Mouse (Mus musculus) megakaryocyte progenitor cell, adult 5-6 weeks (primary cell): ENCODE measurements around the gene Cd52. TPM values are rescaled to one million over a fixed set of nuclear protein-coding genes. Genes with fewer than 3 reads are reported as not detected.

Source experiments
- ATAC-seq: replicated peaks from 2 replicates; pipeline ENCODE4 v1.8.0; 2016; ENCODE audit warnings: mild to moderate bottlenecking, moderate TSS enrichment, inconsistent platforms; ENCODE audit not compliant: poor library complexity
- total RNA-seq, 2 experiments: library from RNA; stranded (forward) in 1 of 2; stranded (reverse) in 1 of 2; fragments of 157-497, 149-512 nt in 1 of 2; fragments of 200-1000 nt in 1 of 2; gene quantifications; 2 replicates each; pipeline versions ENCODE4 v1.2.3 to v1.2.4; 2015 to 2017

The Cd52 gene
- total RNA-seq, 2 experiments from 2014 or later: 291 to 505 TPM

DNA sequence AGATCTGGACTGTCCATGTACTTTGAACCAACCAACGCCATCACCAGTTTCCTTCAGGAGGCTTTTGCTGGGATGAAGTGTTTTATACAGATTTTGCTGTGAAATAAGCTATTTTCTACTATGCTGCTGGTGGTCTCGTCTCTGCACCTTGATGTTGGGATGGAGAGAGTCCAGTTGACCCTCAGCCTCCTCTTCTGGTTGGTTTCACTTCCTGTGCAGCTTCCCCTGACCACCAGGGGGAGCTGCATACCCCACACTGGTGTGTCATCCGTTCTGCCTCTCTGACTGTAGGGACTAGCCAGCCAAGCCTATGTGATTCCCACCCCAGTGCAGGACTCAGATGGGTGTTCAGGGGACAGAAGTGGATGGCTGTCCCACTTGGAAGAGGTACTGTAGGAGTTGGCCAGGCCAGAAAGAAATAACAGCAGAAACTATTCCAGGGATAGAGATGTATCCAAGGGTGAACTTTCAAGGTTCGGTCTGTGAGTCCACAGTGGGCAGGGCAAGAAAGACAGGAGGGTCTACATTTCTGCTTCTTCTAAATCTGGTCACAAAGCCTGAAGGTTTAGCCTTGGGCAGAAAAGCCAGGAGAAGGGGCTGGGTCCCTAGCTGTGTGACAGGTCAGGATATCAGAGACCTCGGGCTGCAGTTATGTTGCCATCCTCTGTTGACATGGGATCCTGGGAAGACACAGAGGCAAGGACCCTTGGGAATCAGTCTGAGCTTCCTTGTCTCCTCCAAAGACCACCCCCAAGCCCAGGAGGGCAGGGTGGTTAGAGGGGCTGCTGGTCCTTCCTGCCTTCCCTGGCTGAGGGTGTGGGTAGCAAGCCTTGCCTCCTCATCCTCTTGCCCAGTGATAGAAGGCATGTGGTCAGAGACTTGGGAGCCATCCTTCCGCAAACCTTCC lies 2.2 kb downstream of the Cd52 start:
- ATAC-seq: peak; percentile 68

DNA sequence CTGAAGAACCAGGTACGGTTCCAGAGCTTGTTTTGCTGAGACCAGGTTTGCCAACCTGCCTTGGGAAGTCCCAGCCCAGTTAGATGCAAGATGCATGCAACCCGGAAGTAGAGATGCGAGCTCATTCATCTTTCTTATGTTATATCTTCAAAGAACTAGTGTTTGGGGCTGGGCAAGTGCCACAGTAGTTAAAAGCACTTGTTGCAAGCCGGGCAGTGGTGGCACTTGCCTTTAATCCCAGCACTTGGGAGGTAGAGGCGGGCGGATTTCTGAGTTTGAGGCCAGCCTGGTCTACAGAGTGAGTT lies 3.7 kb downstream of the Cd52 start:
- no peak for ATAC-seq

DNA sequence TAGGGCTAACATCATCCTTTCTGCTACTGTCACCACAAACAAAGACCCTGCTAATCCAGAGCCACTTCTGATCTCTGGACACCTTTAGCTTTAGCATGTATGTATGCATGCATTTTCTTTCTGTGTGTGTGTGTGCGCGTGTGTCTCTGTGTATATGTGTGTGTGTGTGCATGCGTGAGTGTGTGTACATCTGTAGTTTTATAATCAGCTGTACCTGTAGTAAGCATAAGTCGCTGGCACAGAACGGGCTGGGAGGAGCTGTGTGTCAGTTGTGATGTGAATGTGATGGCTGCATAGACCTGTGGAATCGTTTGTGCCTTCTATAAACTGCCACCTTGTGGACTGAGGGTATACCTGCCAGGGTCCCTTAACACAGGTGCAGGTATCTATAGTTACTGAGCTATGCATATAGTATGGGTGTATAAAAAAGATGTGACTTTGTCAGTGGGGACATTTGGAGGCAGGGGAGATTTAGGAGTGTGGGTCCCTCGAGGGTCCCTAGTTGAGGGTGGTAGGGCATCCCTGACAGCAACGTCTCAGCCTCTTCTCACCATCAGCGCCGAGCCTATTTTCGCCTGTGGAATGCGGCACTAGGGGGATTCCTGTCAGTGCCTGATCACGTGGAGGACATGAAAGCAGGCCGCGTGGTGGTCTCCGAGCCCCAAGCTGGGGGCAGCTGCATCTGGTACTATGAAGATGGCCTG lies 4.2 kb downstream of the Cd52 start:
- no peak for ATAC-seq

DNA sequence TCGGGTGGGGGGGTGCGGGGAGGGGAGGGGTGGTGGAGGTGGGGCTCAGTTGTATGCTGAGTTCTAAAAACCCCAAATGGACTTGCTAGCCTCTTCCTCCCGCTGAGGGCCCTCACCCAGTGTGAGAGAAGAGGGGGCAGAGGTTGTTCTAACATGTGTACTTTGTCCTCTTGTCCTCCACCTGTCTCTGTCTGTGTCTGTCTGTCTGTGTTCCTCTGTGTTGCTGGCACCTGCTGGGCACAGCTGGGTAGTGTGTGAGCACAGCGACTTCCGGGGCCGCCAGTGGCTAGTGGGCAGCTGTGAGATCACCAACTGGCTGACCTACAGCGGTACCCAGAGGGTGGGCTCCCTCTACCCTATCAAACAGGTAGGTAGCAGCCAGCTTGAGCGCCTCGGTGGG lies 5.9 kb downstream of the Cd52 start:
- ATAC-seq: no peak

DNA sequence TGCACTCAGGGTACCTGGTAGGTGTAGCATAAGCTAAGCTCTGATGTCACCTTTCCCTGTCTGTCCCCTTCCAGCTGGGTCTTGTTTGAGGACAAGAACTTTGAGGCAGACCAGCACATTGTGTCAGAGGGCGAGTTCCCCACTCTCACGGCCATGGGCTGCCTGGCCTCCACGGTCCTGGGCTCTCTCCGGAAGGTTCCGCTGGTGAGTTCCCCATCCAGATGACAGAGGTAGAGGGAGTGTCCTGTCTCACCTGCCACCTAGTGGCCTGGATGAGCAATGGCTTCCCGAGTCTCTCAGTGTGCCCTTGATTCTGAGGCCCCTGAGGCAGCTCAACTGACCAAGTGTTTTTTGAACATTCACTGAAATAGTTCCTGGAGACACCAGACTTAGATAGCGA lies 7.5 kb downstream of the Cd52 start:
- ATAC-seq: peak; percentile 96

DNA sequence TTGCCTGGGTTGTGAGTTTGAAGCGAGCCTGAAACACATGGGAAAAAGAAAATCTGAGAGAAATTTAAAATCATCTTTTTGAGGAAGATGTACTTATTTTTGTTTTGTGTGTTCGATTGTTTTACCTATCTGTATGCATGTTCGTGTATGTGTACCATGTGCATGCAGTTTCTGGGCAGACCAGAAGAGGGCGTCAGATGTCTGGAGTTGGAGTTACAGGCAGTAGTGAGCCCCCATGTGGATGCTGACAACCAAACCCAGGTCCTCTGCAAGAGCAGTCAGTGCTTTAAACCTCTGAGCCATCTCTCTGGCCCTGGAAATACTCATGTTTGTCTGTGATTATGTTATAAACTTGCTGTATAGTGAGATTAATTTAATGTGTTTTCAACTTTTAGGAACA lies 9.9 kb downstream of the Cd52 start:
- no peak for ATAC-seq

DNA sequence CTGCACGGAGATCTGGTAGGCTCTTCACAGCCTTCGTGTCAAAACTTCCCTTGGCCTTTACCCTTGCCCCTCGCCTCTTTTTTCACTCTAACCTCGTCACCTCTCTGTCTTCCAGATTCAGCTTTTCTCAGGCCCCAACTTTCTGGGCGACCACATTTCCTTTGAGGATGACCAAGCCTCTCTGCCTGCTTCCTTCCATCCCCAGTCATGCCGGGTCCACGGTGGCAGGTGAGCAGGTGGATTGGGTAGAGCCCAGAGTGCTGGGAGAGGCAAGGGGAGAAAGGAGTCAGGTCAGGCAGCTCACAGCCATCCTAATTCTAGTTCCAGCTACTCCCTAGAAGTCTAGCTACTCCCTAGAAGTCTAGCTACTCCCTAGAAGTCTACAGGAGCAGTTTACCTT lies 12.4 kb downstream of the Cd52 start:
- ATAC-seq: no peak

DNA sequence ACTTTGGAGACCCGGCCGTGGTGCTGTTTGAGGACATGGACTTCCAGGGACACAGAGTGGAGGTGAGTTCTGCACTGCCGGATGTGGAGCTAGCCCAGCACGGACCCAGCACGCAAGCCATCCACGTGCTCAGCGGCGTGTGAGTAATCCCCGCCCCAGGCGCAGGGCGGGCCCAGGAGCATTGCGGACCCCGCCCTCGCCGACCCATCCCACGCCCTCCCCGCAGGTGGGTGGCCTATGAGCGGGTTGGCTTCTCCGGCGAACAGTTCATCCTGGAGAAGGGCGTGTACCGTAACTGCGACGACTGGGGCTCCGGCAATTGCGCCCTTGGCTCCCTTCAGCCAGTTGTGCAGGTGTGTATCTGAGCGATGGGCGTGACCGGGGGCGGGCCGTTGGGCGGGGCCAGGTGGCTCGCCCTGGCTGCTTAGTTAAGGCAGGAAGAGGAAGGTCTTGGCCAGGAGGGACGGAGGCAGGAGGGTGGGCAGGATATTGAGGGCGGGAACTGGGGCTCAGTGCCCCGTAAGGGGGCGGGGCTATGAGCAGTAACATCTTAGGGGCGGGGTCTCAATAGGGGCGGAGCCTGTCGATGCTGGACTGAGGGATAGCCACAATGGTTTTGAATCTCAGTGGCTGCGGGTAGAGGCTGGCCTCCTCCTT lies 13.0 kb downstream of the Cd52 start:
- ATAC-seq: peak; percentile 90

DNA sequence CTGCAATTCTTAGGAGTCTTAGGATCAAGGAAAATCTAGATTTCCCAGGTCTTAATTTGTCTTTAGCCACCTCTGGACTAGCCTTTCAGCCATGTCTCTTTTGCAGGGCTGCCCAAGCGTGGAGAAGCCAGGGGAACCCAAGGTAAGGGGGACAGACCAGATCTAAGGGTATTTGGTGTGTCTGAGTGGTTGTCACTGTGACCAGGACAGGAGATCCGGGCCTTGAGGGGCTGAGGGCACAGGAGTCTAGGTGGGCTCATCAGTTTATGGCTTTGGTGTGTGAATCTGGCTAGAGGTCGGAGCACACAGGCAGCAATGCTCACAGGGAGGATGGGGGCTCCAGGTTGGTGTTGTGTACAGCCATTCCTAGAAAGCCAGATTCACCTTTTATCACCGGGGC lies 14.2 kb downstream of the Cd52 start:
- no peak for ATAC-seq

DNA sequence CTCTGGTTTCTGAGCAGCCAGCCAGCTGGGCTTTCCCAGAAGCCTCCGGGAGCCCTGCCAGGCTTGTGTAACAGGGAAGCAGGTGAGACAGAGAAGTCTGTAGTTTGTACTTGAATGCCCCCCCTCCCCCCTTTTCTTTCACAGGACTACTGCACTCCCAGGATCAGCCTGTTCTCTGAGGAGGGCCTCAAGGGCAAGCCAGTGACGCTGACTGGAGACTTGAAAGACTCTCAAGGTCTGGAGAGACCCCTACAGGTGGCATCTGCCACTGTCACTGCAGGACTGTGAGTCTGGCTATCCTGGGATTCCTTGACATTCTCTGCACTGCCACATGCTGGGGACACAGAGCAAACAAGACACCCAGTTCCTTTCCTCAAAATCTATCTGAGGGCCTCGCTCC lies 16.2 kb downstream of the Cd52 start:
- ATAC-seq: peak; percentile 58

DNA sequence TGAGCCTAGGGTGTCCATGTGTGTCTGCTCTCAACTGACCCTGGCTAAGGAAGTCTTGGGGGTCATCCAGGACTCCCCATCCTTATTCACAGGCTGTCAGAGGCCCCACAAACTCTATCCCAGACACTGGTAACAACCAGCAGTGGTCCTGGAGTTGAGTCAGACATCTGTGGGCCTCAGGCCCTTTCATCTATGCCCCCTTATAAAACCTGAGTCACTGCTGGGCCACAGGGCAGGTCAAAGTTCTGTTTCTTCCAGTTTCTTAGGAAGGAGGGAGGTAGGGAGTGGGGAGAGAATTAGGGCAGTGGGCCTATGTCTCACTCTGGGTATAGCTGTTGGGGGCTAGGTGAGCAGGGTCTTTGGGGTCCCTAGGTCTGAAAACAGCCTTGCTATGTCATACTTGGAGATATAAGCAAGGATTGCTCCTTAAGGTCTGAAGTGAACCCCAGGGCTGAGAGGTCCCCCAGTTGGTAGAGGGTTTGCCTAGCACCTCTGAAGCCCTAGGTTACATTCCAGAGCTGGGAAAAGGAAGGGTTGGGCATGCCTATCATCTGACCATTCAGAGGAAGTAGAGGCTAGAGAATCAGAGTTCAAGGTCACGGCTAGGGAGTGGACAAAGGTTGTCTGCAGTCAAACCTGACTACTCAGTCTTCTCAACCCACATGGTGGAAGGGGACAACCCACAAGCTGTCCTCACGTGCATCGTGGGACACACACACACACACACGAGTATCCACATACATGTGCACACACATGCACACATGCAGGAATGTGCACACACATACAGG lies 25.9 kb downstream of the Cd52 start:
- no peak for ATAC-seq

DNA sequence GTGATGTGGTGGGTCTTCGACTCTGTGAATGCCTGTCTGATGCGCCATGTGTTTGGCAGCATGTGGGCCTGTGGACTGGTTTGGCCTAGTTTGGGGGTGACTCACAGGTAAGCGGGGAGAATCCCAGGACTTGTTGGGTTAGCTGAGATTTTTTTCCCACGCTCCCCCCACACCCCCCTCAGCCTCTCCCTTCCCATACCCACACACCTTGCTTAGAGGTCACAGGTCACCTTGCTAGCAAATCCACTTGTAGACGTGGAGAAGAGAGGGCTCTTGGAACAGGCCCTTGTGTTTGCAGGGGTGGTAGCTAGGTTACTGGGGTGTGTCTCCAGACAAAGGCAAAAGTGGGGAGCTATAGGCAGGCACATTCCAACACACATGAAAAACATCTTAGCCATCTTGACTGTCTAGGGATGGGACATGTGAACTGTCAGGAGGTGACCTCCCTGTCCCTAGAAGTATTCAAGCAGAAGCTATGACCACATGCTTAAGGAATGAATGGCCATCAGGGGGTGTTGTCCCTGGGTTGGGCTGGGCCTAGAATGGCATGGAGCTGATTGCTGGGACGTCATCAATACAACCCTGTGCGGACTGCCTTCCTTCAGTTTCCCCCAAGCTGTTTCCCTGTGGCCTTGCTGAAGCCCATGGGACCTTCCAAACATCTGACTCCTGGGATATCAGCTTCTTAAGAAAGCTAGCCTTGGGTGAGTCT lies 26.9 kb downstream of the Cd52 start:
- ATAC-seq: no peak

DNA sequence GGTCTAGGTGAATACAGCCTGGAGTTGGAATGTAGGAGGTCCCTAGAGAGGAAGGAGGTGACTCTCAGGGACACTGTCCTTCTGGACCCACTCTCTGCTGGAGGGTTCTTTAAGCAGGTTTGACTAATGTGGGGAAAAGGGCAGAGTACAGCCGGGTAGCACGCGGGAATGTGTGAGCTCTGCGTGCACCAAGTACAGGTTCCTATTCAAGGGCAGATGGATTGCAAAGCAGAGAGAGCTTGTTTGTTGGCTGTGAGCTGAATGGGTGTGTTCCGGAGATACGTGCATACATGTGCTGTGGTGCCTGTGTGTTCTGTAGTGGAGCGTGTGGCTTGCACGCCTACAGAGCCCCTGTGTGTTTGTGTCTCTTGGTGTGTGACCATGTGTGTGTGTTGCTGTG lies 27.5 kb downstream of the Cd52 start:
- ATAC-seq: no peak

DNA sequence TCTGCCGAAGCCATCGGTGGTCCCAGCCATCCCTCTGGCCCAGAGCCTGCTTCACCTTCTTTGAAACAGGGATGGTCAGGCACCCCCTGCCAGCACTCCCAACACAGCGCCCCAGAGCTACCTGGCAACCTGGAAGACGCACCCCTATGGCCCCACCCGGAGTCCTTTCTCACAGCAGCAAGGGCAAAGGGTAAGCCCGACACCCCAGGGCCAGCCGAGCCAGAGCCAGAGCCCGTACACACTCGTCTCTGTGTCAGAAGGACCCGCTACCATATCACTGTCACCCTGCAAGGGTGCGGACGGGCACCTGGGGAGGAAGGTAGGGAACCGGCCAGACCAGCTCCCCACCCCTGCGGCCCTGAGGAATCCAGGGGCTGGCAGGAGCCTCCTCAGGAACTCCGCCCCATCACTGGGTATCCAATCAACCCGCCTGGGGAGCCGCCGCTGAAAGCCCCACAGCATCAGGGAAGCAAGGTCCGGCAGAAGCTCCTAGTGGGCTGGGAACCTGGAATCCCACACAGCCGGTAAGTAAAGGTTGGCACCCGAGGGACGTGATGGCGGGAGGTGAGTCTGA lies 29.4 kb downstream of the Cd52 start:
- no peak for ATAC-seq

DNA sequence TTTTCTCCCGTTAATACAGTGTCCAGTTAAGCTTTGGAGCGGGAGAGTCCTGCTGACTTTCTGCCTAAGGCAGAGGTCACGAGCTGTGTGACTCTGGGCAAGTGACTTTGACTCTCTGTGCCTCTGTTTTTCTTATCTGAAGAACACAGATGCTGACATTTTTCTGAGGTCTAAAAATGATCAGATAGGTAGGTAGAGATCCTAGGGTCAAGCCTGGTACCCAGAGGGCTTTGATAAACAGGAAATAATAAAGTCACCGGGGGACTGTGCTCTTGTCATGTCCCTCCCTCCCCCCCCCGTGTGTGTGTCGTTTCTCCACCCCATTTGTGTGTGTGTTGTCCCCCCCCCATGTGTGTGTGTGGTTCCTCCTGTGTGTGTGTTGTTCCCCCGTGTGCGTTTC lies 32.3 kb downstream of the Cd52 start:
- ATAC-seq: no peak

DNA sequence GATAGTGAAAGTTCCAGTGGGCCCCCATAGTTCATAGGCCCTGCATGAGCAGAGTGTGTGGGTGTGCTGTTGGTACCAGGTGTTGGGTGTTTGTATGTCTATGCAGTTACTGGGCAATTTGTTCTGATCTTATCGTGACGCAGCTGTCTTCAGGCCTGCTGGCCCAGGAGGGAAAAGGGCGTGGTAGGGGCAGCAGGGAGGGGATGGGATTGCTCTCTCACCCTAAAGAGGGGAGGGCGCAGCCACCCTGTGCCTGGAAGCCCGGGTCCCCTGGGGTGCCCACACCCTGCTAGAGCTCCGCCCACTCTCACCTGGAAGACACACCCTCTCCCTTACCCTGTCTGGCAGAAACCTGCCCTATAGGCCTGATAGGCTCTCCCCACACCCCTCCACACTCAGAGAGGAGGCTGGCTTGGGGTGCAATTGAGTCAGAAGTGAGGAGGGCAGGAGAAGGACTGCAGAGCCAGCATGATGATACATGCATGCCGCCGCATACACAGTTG lies 32.9 kb downstream of the Cd52 start:
- peak; percentile 23 for ATAC-seq

DNA sequence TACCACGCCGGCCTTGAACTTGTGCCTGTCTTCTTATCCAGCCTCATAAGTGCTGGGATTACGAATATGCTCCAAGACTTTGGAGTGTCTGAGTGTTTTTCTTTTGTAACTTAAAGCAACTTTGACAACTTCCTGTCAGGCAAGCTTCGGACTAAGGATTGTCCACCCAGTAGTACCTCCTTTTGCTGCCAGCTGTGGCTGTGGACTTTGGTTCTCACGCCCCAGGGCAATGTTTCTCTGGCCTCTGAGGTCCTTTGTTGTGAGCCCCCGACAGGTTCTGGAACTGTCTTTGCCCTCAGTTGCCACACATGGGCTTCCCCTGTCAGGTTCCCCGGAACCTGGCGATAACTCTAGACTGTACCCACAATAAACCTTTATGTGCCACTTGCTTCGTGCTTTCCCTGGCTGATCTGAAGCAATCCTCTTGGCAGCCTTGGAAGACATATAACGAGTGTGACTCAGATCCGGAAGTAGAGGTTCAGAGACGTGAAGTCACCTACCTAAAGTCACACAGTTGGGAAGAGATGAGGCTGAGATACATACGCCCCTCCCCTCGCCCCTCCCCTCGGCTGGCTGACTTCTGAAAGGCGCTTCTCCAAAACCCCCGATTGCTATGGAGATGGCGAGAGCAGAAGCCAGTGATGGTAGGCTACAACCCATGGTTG lies 33.6 kb downstream of the Cd52 start:
- ATAC-seq: no peak

DNA sequence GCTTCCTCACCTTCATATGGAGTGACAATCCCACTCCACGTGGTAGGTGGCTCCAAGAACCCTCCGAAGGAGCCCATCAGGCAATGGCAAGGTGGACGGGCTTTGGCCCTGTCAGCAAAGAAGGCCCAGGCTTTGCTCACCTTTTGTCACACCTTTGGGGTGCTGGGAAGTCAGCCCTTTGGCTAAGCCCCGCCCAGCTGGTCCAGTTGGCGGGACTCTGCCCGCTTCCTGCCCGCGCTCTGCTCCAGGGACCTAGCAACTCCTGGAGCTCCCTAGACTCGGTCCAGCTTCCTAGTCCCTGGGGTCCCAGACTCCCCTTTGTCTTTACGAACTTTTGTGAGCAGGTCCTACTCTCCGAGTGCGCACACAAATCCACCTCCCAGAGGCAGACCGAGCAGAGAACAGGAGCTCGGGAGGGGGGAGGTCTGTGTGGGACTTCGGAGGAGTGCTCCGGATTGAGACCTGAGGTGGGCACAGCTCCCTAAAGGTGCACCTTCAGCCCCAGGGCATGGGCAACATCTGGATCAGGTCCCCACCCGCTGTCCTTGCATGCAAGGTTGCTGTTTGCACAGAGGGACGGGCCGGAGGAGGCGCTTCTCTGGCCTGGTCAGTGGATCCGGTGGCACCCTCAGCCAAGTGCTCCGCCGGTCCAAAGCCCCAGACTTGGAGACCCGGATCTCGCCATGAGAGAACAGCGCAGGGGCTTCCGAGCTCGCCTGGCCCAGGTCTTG lies 34.6 kb downstream of the Cd52 start, which contains the start of gene Crybg2:
Gene Crybg2 (plus strand): TSS at position 681 of the 731 bp plus-strand sequence.
- no peak for ATAC-seq

DNA sequence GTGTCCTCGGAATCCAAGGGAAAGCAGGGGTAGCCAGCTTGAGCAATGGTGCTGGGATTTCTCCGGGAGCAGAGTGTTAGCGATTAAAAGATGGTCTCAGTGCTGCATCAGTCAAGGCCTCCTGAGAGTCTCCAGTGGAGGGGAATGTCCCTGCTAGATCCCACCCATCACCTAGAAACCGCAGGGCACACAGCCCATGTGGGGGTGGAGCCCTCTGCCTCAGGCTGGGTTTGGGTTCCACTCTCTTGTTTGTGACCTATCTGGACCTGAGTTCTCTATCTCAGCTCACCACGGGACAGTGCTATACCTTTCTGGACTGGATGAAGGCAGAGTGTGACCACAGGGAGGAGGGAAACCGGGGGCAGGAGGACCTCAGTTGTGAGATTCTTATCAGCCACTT lies 36.0 kb downstream of the Cd52 start:
- no peak for ATAC-seq
